Mouse (Mus musculus): ENCODE results near the gene Cpb1.

DNA sequence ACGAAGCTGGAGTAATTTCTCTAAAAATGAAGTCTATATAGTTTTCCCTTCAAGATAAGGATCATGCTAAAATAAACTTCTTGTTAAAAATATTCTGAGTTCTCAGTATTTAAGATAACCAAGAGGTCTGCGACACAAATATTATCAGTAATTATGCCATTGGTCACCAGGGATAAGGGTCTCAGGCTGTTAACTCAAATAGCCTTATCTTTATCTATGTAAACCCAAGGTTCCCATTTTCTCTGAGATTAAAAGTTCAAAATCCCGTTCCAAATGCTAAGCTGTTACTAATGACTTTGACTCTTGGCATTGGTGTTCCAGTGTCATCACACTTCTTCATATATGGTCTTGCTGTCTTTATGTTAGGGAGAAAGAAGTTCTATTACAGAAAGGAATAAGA, 20.0 kb upstream of the Cpb1 start:
- TF ChIP-seq POLR2A (IDR thresholded peaks at IDR 0.05; ENCODE audit: low read depth, low read length) (no peak), CTCF (IDR thresholded peaks at IDR 0.05; ENCODE audit: borderline replicate concordance, insufficient read depth, low read length) (no peak)

Measured in embryonic fibroblast, embryonic 13.5 days (primary cell).